Mouse (Mus musculus) gastrocnemius, postnatal 14 days (tissue): Measurements from ENCODE around the gene Hist2h3c2. TPM values are rescaled to one million over a fixed set of nuclear protein-coding genes. Genes with fewer than 3 reads are reported as not detected.
A peak's percentile ranks its signal among the peaks of the same experiment; 100 is the strongest.
"Not testable (repeated sequence)": the region's sequence is repeated elsewhere in the genome, so short reads cannot be mapped to it uniquely, and the experiment has no call there.

Experiments
- DNase-seq: peaks from one replicate; pipeline ENCODE4 v3.0.0; 2021; ENCODE audit warnings: mixed read lengths
- intact Hi-C: fragments of 180-260 bp; cut with DNase I; formaldehyde crosslinking; loops from one replicate; pipeline ENCODE4 v1.15.1; 2025; ENCODE audit warnings: low total_unique reads
- total RNA-seq, 2 experiments: library from RNA; stranded (reverse); gene quantifications; 2 replicates each; pipeline ENCODE4 v1.2.3; 2021

Hist2h3c2 gene
- total RNA-seq, 2 experiments from 2014 or later: 30.3 to 31.5 TPM

DNA sequence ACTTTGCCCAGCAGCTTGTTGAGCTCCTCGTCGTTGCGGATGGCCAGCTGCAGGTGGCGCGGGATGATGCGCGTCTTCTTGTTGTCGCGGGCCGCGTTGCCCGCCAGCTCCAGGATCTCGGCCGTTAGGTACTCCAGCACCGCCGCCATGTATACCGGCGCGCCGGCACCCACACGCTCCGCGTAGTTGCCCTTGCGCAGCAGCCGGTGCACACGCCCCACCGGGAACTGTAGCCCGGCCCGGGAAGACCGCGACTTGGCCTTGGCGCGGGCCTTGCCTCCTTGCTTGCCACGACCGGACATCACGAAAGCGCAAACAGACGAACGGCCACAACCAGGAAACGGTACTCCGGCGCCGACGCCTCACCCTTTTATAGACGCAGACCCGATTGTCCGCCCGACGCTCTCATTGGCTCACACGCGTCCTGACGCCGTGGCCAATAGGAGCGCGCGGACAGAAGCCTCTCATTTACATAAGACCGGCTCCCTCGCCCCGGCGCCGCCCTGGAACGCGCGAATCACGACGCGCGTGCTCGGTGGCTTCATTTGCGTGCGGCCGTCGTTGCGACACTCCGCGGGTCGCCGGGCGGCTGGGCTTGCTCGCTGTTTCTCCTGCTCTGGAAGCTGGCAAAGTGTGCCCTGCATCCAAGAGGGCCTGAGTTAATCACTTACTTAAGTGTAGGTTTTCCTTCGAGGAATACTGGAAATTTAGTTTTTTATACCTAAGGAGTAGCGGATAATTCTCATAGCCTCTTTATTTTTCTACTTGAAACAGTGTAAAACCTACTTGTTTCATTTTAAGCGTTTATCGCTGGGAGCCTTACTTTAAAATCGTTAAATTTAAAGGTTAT is 1.2 kb upstream of the Hist2h3c2 start, which contains the start of gene Hist2h2aa2:
Hist2h2aa2 (minus strand) TSS at position 328 of the 850 bp plus-strand sequence.
- intact Hi-C loops: loop anchor here (10.0 kb wide), 1 partner anchor 165 kb away; no protein-coding TSS in a partner anchor
- DNase-seq: peak; percentile 93

DNA sequence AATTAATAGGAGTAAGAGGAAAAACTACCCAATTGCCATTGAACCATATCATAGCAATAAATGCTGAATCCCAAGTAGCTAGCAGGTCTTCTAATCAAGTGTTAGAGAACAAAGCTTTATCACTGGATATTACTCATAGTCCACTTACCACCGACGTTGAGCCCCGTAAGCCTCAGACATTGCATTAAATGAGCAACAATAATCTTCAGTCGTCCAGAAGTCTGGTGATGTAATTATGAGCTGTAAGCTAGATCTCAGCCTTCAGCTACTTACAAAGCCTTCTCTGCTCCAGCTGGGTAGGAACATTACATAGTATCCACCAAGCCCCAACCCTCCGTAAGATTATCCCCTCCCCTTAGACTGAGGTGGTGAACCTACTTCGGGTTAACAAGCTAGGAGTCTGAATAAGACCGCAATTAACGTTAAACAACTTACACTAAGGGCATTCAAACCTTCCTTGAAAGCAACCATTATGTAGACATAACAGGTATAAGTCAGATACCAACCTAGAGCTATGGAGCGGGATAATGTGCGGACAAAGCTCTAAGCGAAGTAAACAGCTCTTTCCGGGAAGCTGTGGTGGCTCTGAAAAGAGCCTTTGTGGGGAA is 919 bp downstream of the Hist2h3c2 start:
- no peak for DNase-seq
- intact Hi-C loops: loop anchor here (10.0 kb wide), 1 partner anchor 163 kb away; no protein-coding TSS in a partner anchor

DNA sequence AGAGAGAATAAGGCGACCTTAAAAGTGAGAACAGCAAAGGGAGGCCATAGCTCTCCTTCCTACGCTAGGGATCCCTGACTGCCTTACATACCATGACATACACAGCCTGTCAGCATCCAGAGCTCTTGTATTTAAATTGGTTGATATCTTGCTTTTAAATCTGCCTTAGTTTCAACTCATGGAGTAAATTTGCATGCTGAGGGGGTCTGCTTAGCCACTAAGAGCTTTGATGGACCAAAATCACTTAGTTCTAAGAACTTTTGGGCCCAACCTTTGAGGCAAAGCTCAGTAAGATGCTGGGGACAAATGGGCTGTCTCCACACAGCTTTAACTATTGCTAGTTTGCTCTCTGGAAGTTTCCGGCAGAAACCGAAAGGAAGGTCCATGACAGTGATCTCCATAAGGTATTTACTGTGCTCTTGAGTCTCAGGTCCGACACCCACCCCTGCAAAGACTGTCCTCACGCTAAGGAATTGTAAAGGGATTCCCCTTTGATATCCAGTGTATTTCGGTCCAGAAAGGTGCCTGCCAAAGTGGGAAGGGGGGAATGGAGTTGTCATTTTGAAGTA is 1.5 kb downstream of the Hist2h3c2 start:
- DNase-seq: no peak
- intact Hi-C loops: loop anchor here (10.0 kb wide), 1 partner anchor 163 kb away; no protein-coding TSS in a partner anchor

DNA sequence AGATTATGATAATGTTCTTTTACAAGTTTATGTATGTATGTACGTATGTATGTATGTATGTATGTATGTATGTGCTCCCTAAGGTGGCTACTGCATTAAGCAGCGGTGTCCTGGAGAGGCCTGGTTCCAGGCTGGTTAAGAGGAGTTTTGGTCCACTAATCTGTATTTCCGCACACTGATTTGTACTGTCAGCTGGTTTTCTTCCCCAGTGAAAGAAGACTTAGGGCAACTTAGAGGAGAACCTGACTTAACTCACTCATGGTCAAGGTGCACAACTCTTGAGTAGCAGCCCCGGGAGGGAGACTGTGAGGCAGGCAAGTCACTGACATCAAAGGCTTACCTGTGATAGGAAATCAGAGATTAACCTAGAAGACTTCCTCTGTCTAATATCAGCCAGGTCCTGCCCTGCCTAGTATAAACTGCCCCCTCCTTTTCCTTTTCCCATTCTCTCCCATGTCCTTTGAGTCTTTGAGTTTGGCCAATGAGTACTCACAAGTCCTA is 2.0 kb downstream of the Hist2h3c2 start:
- intact Hi-C loops: loop anchor here (10.0 kb wide), 1 partner anchor 162 kb away; no protein-coding TSS in a partner anchor
- DNase-seq: no peak

DNA sequence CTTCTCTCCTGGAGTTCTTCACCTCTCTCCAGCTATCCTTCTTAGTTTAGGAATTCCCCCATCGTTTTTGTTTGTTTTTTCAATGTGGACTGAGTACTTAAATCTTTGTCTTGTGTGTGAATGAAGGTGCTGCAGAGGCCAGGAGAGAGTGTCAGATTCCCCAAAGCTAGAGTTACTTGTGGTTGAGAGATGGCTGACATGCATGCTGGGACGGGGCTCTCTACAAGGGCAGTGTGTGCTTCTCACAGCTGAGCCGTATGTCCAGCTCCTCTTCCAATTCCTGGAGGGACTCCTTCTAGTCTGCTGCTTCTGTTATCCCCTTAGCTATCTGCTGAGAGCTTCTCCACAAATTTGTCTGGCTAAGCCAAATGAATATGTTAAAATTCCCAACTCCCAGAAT is 3.1 kb downstream of the Hist2h3c2 start:
- intact Hi-C loops: loop anchor here (10.0 kb wide), 1 partner anchor 161 kb away; no protein-coding TSS in a partner anchor
- DNase-seq: no peak

DNA sequence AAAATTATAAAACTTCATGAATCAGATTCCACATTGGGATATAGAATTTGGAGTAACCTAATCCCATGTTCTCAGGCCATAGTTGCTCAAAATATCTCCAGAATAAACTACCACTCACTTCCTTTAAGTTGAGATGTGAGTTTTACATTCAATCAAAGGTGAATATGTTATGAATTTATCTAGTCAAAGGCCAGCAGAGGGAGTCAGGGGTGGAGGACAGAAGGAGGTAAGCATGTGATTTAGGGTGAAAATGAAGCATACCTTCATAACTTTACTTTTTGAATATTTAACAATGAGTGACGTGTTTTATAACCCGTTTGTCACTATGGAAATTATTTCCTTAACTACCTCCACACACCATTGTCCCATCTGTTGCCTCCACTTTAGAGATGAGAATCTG is 4.0 kb downstream of the Hist2h3c2 start:
- intact Hi-C loops: loop anchor here (10.0 kb wide), 1 partner anchor 160 kb away; no protein-coding TSS in a partner anchor
- no peak for DNase-seq

DNA sequence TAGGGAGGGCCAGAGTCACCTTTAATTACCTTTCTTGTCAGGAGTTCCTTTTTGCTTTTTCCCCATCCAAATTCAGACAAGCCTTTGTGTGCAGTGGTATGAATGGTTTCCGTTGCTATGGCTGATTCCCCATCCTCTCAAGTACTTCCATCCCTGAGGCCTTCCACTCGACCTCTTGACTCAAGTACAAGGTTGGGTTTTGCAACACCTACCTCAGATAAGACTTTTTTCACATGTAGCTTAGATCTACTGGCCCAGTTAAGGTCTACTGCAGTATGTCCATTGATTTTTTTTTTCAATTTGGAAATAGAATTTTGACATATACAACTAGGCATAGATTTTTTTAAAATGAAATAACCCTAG is 7.2 kb downstream of the Hist2h3c2 start:
- intact Hi-C loops: loop anchor here (10.0 kb wide), 1 partner anchor 157 kb away; no protein-coding TSS in a partner anchor
- no peak for DNase-seq

DNA sequence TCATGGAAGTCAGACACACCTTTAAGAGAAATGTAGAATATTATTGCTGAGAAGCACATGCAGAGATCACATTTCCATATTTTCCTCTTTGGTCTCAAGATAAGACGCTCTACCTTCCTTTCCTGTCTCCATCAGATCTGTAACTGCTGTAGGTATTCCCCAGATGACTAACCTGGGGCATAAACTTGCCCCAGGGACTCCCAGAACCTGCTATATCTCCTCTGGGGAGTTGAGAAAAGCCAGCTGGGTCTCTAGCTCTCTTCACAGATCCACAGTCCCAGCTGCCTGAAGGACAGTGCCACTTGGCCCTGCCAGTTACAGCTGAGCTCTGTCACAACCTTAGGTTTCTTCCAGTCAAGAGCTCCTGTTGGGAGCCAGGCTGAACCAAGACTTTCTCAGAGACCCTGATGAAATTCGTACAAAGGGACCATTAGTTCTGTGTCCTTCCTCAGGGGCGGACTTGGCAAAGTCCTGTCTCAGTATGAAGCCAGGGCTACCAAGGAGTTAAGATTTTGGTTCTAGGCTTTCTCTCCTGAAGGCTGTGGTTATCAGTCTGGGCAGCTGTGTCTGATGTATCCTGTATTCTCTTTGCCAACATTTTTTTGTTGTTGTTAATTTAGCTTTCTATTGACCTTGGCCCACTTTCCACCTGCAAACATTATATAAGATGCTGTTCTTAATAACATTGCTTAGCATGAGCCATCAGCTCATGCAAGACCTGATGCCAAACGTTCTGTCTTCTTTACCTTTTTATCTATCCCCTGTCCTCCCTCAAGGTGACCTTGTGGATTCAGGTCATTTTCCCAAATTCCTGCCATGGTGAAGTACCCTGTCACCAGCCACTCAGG is 7.8 kb downstream of the Hist2h3c2 start:
- no peak for DNase-seq
- intact Hi-C loops: loop anchor here (10.0 kb wide), 1 partner anchor 156 kb away; no protein-coding TSS in a partner anchor

DNA sequence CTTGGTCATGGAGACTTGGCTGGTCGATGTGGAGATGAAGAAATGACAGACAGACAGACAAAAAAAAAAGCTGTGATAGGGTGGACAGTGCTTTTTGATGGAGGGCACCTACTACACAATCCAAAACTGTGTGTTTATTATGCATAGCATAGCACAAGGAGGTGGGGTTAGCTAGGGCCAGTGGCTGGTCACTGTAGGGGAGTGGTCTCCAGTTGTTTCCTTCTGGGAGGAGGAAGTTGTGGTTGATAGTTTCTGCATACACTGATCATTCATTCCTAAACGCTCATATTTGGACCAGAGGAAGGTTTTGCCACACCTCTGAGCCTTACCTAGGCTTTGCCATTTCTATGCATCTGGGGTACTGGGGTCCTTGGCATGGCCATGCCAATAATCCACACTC is 8.5 kb downstream of the Hist2h3c2 start:
- intact Hi-C loops: loop anchor here (10.0 kb wide), 1 partner anchor 156 kb away; no protein-coding TSS in a partner anchor
- DNase-seq: no peak

DNA sequence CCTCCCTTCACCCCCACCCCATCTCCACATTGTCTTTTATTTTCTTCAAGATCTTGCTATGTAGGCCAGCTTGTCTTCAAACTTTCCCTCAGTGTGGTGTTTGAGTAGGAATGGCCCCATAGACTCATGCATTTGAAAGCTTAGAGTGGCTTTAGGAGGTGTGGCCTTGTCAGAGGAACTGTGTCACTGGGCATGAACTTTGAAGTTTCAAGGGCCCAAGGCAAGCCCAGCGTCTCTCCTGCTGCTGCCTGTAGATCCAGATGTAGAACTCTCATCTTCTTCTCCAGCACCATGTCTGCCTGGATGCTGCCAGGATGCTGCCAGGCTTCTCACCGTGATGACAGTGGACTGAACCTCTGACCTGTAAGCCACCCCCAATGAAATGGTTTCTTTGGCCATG is 10.1 kb downstream of the Hist2h3c2 start:
- no peak for DNase-seq
- intact Hi-C loops: no loop called here

DNA sequence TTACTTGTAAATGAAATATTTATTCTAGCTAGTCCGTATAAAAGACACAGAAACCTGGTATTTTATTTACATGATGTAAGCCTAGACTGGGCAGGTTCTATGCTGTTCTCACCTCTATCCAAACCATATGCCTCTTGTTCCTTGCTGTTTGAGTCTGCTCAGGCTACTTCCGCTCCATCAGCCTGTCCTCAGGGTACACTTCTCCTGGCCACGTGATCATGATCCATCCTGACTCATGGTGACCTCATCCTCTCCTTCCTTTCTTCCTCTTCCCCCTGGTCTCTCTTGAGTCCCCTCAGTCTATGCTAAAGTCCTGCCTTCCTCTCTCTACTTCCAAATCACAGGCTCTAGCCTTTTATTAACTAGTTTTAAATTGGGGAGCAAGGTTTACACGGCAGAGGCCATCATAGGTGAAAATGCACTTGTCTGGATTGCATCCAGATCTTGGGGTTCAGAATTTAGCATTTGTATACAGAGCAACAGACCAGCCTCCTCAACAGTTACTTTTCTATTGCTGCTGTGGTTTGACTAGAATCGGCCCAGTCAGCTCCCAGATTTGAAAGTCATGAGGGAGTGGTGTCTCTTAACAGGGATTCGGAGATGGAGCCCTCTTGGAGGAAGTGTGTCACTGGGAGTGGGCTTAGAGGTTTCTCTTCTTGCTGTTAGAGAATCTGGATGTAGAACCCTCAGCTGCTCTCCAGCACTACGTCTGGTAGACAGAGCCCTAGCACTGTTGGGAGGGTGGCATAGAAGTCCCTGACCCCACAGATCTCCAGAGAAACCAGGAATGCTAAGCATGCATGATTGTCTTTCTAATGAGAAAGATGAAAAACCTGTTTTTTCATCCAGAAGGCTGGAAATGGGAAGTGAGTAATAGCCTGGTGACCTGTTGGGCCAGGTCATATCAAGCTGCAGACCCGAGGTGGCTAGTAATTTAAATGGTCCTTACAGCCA is 12.0 kb downstream of the Hist2h3c2 start:
- intact Hi-C loops: no loop called here
- no peak for DNase-seq

DNA sequence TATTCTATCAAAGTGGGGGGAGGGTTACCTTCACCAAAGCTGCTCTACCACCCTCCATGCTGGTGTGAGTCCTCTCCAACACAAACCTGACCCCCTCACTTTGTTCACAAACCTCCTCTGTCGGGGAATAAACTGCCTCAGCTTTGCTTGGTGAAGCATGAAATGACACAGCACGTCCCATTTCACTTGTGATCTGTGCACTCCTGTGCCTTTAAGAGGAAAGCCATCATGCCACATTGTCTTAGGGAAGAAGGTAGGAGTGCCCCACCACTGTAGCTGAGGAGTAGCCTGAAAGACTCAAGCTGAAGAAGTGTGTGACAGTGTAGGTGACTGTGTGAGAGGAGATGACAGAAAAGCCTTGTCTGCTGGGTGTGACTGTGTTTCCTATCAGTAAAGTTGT is 13.5 kb downstream of the Hist2h3c2 start:
- DNase-seq: no peak
- intact Hi-C loops: no loop called here

DNA sequence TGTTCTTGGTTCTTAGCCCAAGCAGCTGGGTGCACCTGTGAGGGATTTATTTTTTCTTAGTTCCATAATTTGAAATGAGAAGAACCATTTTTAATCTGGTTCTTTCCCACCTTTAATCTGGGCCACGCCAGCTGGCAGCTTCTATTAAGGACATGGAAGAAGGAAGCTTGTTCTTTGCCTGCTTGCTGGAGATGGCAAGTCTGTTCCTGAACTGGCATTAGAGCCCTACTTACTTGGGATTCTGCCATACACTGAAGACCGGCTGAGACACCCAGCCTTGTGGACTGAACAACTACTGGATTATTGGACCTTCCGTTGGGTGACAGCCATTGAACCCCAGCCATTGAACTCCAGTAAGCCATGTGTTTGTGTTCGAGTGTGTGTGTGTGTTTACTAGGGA is 16.2 kb downstream of the Hist2h3c2 start:
- no peak for DNase-seq
- intact Hi-C loops: no loop called here

DNA sequence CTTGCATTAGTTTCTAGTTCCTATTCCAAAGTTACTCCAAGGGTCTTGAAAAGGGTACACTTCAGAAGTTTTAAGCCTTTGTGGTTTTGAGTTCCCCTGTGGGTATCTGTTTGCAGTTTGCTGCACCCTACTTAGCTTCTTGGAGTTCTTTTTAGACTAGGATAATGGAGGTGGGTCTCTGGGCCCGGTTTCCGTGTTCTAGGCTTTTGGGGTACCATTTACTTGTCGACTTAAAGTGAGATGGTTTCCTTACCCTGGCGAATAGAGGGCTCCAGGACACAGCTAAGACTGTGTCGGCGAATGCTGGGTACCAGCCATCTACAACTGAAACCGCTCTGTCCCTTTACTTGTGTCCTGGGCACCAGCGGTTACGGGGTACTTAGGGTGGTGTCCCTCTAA is 17.3 kb downstream of the Hist2h3c2 start:
- intact Hi-C loops: no loop called here

DNA sequence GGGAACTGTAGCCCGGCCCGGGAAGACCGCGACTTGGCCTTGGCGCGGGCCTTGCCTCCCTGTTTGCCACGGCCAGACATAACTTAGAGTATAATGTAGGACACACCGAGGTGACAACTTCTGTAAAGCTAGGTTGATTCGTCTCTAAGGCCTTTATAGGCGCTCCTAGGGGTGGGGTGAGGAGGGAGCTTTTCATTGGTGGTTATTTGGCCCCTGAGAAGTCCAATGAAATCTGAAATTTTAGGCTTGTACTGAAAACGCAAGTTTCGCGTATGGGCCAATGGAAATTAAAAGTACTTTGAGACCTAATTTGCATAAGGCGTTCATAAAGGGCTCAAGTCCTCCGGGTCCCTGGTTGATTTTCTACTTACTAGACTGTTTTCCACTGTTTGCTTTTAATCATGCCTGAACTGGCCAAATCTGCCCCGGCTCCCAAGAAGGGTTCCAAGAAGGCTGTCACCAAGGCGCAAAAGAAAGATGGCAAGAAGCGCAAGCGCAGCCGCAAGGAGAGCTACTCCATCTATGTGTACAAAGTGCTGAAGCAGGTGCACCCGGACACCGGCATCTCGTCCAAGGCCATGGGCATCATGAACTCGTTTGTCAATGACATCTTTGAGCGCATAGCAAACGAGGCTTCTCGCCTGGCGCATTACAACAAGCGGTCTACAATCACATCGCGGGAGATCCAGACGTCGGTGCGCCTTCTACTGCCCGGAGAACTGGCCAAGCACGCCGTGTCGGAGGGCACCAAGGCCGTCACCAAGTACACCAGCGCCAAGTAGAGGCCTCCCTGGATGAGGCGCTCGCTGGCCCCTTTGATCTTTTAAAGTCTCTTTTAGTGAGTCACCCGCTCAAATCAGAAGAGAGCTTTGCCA is 17.9 kb downstream of the Hist2h3c2 start, which contains the start of the genes Hist2h2ac and Hist2h2be:
Hist2h2ac (minus strand) TSS at position 116 of the 875 bp plus-strand sequence.
Hist2h2be (plus strand) TSS at position 355 of the 875 bp plus-strand sequence.
- intact Hi-C loops: no loop called here
- peak; percentile 70 for DNase-seq

More for the DNA sequence above, 17.3 kb downstream of the Hist2h3c2 start:
- DNase-seq: no peak

DNA sequence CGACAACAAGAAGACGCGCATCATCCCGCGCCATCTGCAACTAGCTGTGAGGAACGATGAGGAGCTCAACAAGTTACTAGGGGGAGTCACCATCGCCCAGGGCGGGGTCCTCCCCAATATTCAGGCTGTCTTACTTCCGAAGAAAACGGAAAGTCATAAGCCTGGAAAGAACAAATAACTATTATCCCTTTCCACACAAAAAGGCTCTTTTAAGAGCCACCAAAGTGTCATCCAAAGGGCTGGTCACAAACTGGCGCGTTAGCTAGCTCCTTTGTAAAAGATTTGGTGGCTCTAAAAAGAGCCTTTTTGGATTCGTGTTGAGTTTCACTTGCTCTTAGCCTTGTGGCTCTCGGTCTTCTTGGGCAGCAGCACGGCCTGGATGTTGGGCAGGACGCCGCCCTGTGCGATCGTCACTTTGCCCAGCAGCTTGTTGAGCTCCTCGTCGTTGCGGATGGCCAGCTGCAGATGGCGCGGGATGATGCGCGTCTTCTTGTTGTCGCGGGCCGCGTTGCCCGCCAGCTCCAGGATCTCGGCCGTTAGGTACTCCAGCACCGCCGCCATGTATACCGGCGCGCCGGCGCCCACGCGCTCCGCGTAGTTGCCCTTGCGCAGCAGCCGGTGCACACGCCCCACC is 18.7 kb downstream of the Hist2h3c2 start:
- intact Hi-C loops, DNase-seq: not testable (repeated sequence)
